Mouse (Mus musculus) liver, postnatal 0 days (tissue): ENCODE measurements at regions not wholly inside any gene's neighbourhood (a gene's known extent, or its start where the extent isn't known, plus 50 kb on each side); places are given as distances from the start of the nearest gene placed in this dataset.

Experiments
- CTCF ChIP-seq: sonication (generic); IDR thresholded peaks from 2 replicates; pipeline ENCODE4 v1.5.1; 2016; ENCODE audit warnings: antibody characterized with exemption, low read depth
- EP300 ChIP-seq: IDR thresholded peaks from 2 replicates; pipeline ENCODE4 v1.6.1; 2016; ENCODE audit warnings: antibody characterized with exemption, low read depth, mild to moderate bottlenecking

GRCm38 (mm10) chr1:43247609-43248008 is 50.8 kb upstream of the Fhl2 start:
- no peak for TF ChIP-seq CTCF
- no peak for TF ChIP-seq EP300
